Mouse (Mus musculus): ENCODE measurements around the gene Neurog1. TPM values are rescaled to one million over a fixed set of nuclear protein-coding genes. Genes with fewer than 3 reads are reported as not detected.

Neurog1 gene
- not detected in 2 replicates for polyA plus RNA-seq (2015; fragmentation: Nextera tagmentation; extraction: Ambion mirVana)

GRCm38 (mm10) chr13:56251924-56252619 is at the start of gene Neurog1:
TSS of gene Neurog1 (minus strand) at chr13:56252163.
- under 1% methylated on average over 61 of the region's 65 CpGs for WGBS
- Histone ChIP-seq H3K9ac (ENCODE audit: low read length) (no peak within 1 kb of the TSS), H3K4me3 (ENCODE audit: low read length) (peak within 1 kb of the TSS; percentile 33), H3K27ac (ENCODE audit: low read length) (no peak within 1 kb of the TSS), H3K4me2 (ENCODE audit: low read depth, low read length) (peak within 1 kb of the TSS; percentile 47), H3K36me3 (ENCODE audit: control insufficient read depth, insufficient read depth, low read length) (no peaks in the 10 kb centered on the region), H3K4me1 (replicated peaks; ENCODE audit: control insufficient read depth, insufficient read depth, low read length) (peaks cover 6% of the 10 kb centered on the region), H3K9me3 (ENCODE audit: control insufficient read depth, low read length) (no peaks in the 10 kb centered on the region), H3K27me3 (ENCODE audit: control insufficient read depth, insufficient read depth, low read depth, low read length) (peaks cover 99% of the 10 kb centered on the region)
- ATAC-seq (ENCODE audit: low read depth) = peak; percentile 56

- 0 out of 2 replicates have a peak, but pooled peaks cover 3% of the 10 kb centered on the region for H3K4me1 ChIP-seq (replicated peaks; ENCODE audit: control insufficient read depth, insufficient read depth, low read length)
- no peak overlapping the region for H3K4me3 ChIP-seq (ENCODE audit: low read length)
- no peaks in the 10 kb centered on the region for H3K36me3 ChIP-seq (ENCODE audit: control insufficient read depth, insufficient read depth, low read length)
- no peak overlapping the region for H3K4me2 ChIP-seq (ENCODE audit: low read depth, low read length)
- 92% methylated on average over 11 of the region's 11 CpGs for WGBS
- H3K27ac ChIP-seq (ENCODE audit: low read length) = no peak overlapping the region
- H3K9ac ChIP-seq (ENCODE audit: low read length) = no peak overlapping the region
- H3K9me3 ChIP-seq (ENCODE audit: control insufficient read depth, low read length) = no peaks in the 10 kb centered on the region
- peaks cover 38% of the 10 kb centered on the region for H3K27me3 ChIP-seq (ENCODE audit: control insufficient read depth, insufficient read depth, low read depth, low read length)
- ATAC-seq (ENCODE audit: low read depth) = no peak
These were observed 47.4 kb upstream of the Neurog1 start for GRCm38 (mm10) chr13:56299336-56299735.

- 4% methylated on average over 8 of the region's 8 CpGs for whole genome bisulfite sequencing
- 0 out of 2 replicates have a peak overlapping the region, but pooled peaks have one; percentile 59 for H3K9ac ChIP-seq (ENCODE audit: low read length)
- no peaks in the 10 kb centered on the region for H3K9me3 ChIP-seq (ENCODE audit: control insufficient read depth, low read length)
- no peak for ATAC-seq (ENCODE audit: low read depth)
- H3K4me2 ChIP-seq (ENCODE audit: low read depth, low read length) = peak overlapping the region; percentile 78
- H3K36me3 ChIP-seq (ENCODE audit: control insufficient read depth, insufficient read depth, low read length) = no peaks in the 10 kb centered on the region
- 0 out of 2 replicates have a peak, but pooled peaks cover 3% of the 10 kb centered on the region for H3K4me1 ChIP-seq (replicated peaks; ENCODE audit: control insufficient read depth, insufficient read depth, low read length)
- H3K27me3 ChIP-seq (ENCODE audit: control insufficient read depth, insufficient read depth, low read depth, low read length) = peaks cover 61% of the 10 kb centered on the region
- H3K4me3 ChIP-seq (ENCODE audit: low read length) = peak overlapping the region; percentile 53
- H3K27ac ChIP-seq (ENCODE audit: low read length) = no peak overlapping the region
These were observed 44.7 kb upstream of the Neurog1 start for GRCm38 (mm10) chr13:56296659-56297020.

DNA sequence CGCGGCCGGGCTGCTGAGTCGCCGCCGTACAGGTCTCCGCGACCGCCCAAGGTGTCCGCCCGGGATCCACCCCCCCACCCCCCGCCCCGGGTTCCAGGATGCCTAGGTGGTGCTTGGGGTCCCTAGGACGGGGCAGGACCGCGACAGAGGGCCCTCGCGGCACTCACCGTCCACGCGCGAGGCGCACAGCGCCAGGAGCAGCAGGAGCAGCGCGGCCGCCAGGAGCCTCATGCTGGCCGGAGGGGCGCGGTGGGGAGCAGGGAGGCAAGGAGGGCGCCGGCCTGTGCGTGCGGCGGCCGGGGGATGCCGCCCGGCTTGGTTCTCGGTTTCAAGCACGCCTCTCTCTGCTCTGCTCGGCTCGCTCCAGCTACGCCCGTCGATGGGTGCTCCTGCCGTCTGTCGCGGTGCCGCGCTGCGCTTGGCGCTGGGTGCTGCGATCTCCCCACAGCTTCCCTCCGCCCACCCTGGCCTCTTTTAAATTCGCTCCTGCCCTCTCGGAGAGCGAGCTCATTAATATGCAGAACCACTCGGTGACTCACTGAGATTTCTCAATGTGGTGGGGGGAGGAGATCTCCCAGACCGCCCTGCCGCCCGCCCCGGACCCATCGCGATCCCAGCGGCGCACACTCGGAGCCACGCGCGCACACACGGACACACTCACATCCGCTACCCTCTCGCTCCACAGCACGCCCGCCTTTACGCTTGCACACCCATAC is 44.1 kb upstream of the Neurog1 start, which contains the start of gene Cxcl14:
Cxcl14 (minus strand) TSS at position 609 of the 716 bp plus-strand sequence.
- H3K9ac ChIP-seq (ENCODE audit: low read length) = peak within 1 kb of the TSS; percentile 59
- peaks cover 61% of the 10 kb centered on the region for H3K27me3 ChIP-seq (ENCODE audit: control insufficient read depth, insufficient read depth, low read depth, low read length)
- H3K27ac ChIP-seq (ENCODE audit: low read length) = no peak within 1 kb of the TSS
- ATAC-seq (ENCODE audit: low read depth) = peak; percentile 76
- peak within 1 kb of the TSS; percentile 78 for H3K4me2 ChIP-seq (ENCODE audit: low read depth, low read length)
- H3K4me3 ChIP-seq (ENCODE audit: low read length) = peak within 1 kb of the TSS; percentile 53
- no peaks in the 10 kb centered on the region for H3K36me3 ChIP-seq (ENCODE audit: control insufficient read depth, insufficient read depth, low read length)
- H3K4me1 ChIP-seq (replicated peaks; ENCODE audit: control insufficient read depth, insufficient read depth, low read length) = 0 out of 2 replicates have a peak, but pooled peaks cover 3% of the 10 kb centered on the region
- H3K9me3 ChIP-seq (ENCODE audit: control insufficient read depth, low read length) = no peaks in the 10 kb centered on the region
- WGBS = under 1% methylated on average over 61 of the region's 76 CpGs

GRCm38 (mm10) chr13:56295586-56295942 is 43.6 kb upstream of the Neurog1 start:
- Histone ChIP-seq H3K9ac (ENCODE audit: low read length) (peak overlapping the region; percentile 59), H3K27ac (ENCODE audit: low read length) (no peak overlapping the region), H3K4me1 (replicated peaks; ENCODE audit: control insufficient read depth, insufficient read depth, low read length) (0 out of 2 replicates have a peak, but pooled peaks cover 3% of the 10 kb centered on the region), H3K4me2 (ENCODE audit: low read depth, low read length) (peak overlapping the region; percentile 78), H3K9me3 (ENCODE audit: control insufficient read depth, low read length) (no peaks in the 10 kb centered on the region), H3K27me3 (ENCODE audit: control insufficient read depth, insufficient read depth, low read depth, low read length) (peaks cover 61% of the 10 kb centered on the region), H3K36me3 (ENCODE audit: control insufficient read depth, insufficient read depth, low read length) (no peaks in the 10 kb centered on the region), H3K4me3 (ENCODE audit: low read length) (peak overlapping the region; percentile 53)
- WGBS = 6% methylated on average over 13 of the region's 13 CpGs
- 0 out of 2 replicates have a peak, but pooled peaks have one; percentile 15 for ATAC-seq (ENCODE audit: low read depth)

DNA sequence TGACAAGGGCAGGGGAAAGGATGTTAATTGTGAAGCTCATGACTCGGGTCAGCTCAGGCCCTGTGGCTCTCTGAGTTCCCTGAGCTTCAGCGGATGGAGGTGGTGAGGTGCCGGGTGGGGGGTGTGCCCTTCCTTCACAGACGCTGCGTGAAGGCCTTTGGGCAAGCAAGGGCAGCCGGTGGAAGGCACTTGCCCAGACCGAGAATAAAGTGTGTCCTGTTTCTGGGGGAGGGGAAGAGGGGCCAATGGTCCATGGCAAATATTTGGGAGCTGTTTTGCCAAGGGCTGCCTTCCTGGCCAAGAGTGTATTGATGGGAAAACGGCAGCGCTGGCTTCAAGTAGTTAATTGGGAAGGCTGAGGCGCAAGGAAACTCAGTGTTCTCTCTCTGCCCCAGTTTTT is 42.9 kb upstream of the Neurog1 start:
- ATAC-seq (ENCODE audit: low read depth) = no peak
- no peak overlapping the region for H3K9ac ChIP-seq (ENCODE audit: low read length)
- H3K9me3 ChIP-seq (ENCODE audit: control insufficient read depth, low read length) = peaks cover 4% of the 10 kb centered on the region; the same call in 1 of the 2 replicates
- H3K36me3 ChIP-seq (ENCODE audit: control insufficient read depth, insufficient read depth, low read length) = no peaks in the 10 kb centered on the region
- H3K27me3 ChIP-seq (ENCODE audit: control insufficient read depth, insufficient read depth, low read depth, low read length) = peaks cover 61% of the 10 kb centered on the region
- H3K4me1 ChIP-seq (replicated peaks; ENCODE audit: control insufficient read depth, insufficient read depth, low read length) = 0 out of 2 replicates have a peak, but pooled peaks cover 3% of the 10 kb centered on the region
- 12% methylated on average over 10 of the region's 10 CpGs for WGBS
- no peak overlapping the region for H3K4me2 ChIP-seq (ENCODE audit: low read depth, low read length)
- H3K27ac ChIP-seq (ENCODE audit: low read length) = no peak overlapping the region
- no peak overlapping the region for H3K4me3 ChIP-seq (ENCODE audit: low read length)

GRCm38 (mm10) chr13:56289998-56290397 is 38.0 kb upstream of the Neurog1 start:
- Histone ChIP-seq H3K4me3 (ENCODE audit: low read length) (no peak overlapping the region), H3K9me3 (ENCODE audit: control insufficient read depth, low read length) (peaks cover 4% of the 10 kb centered on the region; the same call in 1 of the 2 replicates), H3K27ac (ENCODE audit: low read length) (no peak overlapping the region), H3K4me1 (replicated peaks; ENCODE audit: control insufficient read depth, insufficient read depth, low read length) (no peaks in the 10 kb centered on the region), H3K27me3 (ENCODE audit: control insufficient read depth, insufficient read depth, low read depth, low read length) (peaks cover 29% of the 10 kb centered on the region), H3K4me2 (ENCODE audit: low read depth, low read length) (no peak overlapping the region), H3K9ac (ENCODE audit: low read length) (no peak overlapping the region), H3K36me3 (ENCODE audit: control insufficient read depth, insufficient read depth, low read length) (no peaks in the 10 kb centered on the region)
- 79% methylated on average over 6 of the region's 6 CpGs for WGBS
- no peak for ATAC-seq (ENCODE audit: low read depth)

GRCm38 (mm10) chr13:56289261-56289660 is 37.3 kb upstream of the Neurog1 start:
- Histone ChIP-seq H3K9ac (ENCODE audit: low read length) (no peak overlapping the region), H3K4me1 (replicated peaks; ENCODE audit: control insufficient read depth, insufficient read depth, low read length) (no peaks in the 10 kb centered on the region), H3K36me3 (ENCODE audit: control insufficient read depth, insufficient read depth, low read length) (no peaks in the 10 kb centered on the region), H3K27ac (ENCODE audit: low read length) (no peak overlapping the region), H3K4me3 (ENCODE audit: low read length) (no peak overlapping the region), H3K9me3 (ENCODE audit: control insufficient read depth, low read length) (peaks cover 4% of the 10 kb centered on the region; the same call in 1 of the 2 replicates), H3K4me2 (ENCODE audit: low read depth, low read length) (no peak overlapping the region), H3K27me3 (ENCODE audit: control insufficient read depth, insufficient read depth, low read depth, low read length) (peaks cover 22% of the 10 kb centered on the region)
- WGBS = 56% methylated on average over 11 of the region's 11 CpGs
- ATAC-seq (ENCODE audit: low read depth) = no peak

DNA sequence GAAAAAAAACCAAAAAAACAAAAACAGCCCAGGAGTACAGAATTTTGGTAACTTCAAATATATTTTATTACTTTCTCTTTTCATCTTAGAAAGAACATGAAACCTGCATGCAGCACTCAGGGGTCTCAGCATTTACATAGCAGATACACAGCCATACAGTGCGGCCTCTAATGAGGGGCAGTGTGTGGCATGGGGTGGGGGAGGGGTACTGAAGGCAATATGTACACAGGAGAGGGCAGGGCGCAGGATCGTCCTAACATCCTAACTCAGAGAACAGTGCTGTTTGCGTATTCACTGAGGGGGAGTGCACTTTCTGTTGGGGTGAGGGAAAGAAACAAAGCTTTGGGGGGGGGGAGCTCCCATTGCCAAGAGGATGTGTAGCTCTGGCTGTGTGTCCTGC is 36.6 kb upstream of the Neurog1 start:
- H3K4me3 ChIP-seq (ENCODE audit: low read length) = no peak overlapping the region
- H3K27ac ChIP-seq (ENCODE audit: low read length) = no peak overlapping the region
- peaks cover 16% of the 10 kb centered on the region for H3K27me3 ChIP-seq (ENCODE audit: control insufficient read depth, insufficient read depth, low read depth, low read length)
- H3K36me3 ChIP-seq (ENCODE audit: control insufficient read depth, insufficient read depth, low read length) = no peaks in the 10 kb centered on the region
- H3K4me2 ChIP-seq (ENCODE audit: low read depth, low read length) = no peak overlapping the region
- peaks cover 4% of the 10 kb centered on the region; the same call in 1 of the 2 replicates for H3K9me3 ChIP-seq (ENCODE audit: control insufficient read depth, low read length)
- H3K4me1 ChIP-seq (replicated peaks; ENCODE audit: control insufficient read depth, insufficient read depth, low read length) = no peaks in the 10 kb centered on the region
- WGBS = 30% methylated on average over 4 of the region's 4 CpGs
- no peak overlapping the region for H3K9ac ChIP-seq (ENCODE audit: low read length)
- ATAC-seq (ENCODE audit: low read depth) = no peak
